Mouse (Mus musculus): ENCODE data around the gene Lrp11. TPM values are rescaled to one million over a fixed set of nuclear protein-coding genes. Genes with fewer than 3 reads are reported as not detected.

Lrp11 gene
- polyA plus RNA-seq, 1 experiment from 2014 or later: 0.37 TPM

GRCm38 (mm10) chr10:7623861-7624518 lies 34.4 kb downstream of the Lrp11 start:
- Histone ChIP-seq H3K4me3 (replicated peaks) (no peak overlapping the region), H3K36me3 (replicated peaks) (peaks cover 12% of the 10 kb centered on the region), H3K27ac (replicated peaks) (no peak overlapping the region), H3K27me3 (no peaks in the 10 kb centered on the region), H3K4me1 (replicated peaks) (no peaks in the 10 kb centered on the region), H3K9me3 (replicated peaks) (no peaks in the 10 kb centered on the region), H3K4me2 (no peak overlapping the region), H3K9ac (no peak overlapping the region)
- 85% methylated on average over 3 of the region's 3 CpGs for WGBS (ENCODE audit: insufficient replicate concordance)
- no peak for ATAC-seq (ENCODE audit: insufficient read depth)

- no peak for ATAC-seq (ENCODE audit: insufficient read depth)
- no peak overlapping the region for H3K4me2 ChIP-seq
- no peaks in the 10 kb centered on the region for H3K4me1 ChIP-seq (replicated peaks)
- H3K9ac ChIP-seq: no peak overlapping the region
- no peak overlapping the region for H3K4me3 ChIP-seq (replicated peaks)
- no peak overlapping the region for H3K27ac ChIP-seq (replicated peaks)
- no peaks in the 10 kb centered on the region for H3K27me3 ChIP-seq
- WGBS (ENCODE audit: insufficient replicate concordance): 88% methylated on average over 4 of the region's 4 CpGs
- H3K9me3 ChIP-seq (replicated peaks): no peaks in the 10 kb centered on the region
- peaks cover 47% of the 10 kb centered on the region for H3K36me3 ChIP-seq (replicated peaks)
Measured at GRCm38 (mm10) chr10:7629092-7629491, 39.5 kb downstream of the Lrp11 start.

GRCm38 (mm10) chr10:7630286-7630685 lies 40.7 kb downstream of the Lrp11 start:
- WGBS (ENCODE audit: insufficient replicate concordance): 85% methylated on average over 5 of the region's 5 CpGs
- Histone ChIP-seq H3K9ac (no peak overlapping the region), H3K4me3 (replicated peaks) (no peak overlapping the region), H3K27ac (replicated peaks) (no peak overlapping the region), H3K4me1 (replicated peaks) (no peaks in the 10 kb centered on the region), H3K4me2 (no peak overlapping the region), H3K9me3 (replicated peaks) (no peaks in the 10 kb centered on the region), H3K36me3 (replicated peaks) (peaks cover 47% of the 10 kb centered on the region), H3K27me3 (no peaks in the 10 kb centered on the region)
- ATAC-seq (ENCODE audit: insufficient read depth): no peak

- no peak for ATAC-seq (ENCODE audit: insufficient read depth)
- Histone ChIP-seq H3K27me3 (no peaks in the 10 kb centered on the region), H3K4me1 (replicated peaks) (no peaks in the 10 kb centered on the region), H3K9ac (no peak overlapping the region), H3K4me3 (replicated peaks) (no peak overlapping the region), H3K4me2 (no peak overlapping the region), H3K36me3 (replicated peaks) (peaks cover 47% of the 10 kb centered on the region), H3K27ac (replicated peaks) (no peak overlapping the region), H3K9me3 (replicated peaks) (no peaks in the 10 kb centered on the region)
- 77% methylated on average over 16 of the region's 16 CpGs for WGBS (ENCODE audit: insufficient replicate concordance)
Measured at GRCm38 (mm10) chr10:7630951-7631720, 41.5 kb downstream of the Lrp11 start.

- H3K27ac ChIP-seq (replicated peaks): no peak overlapping the region
- H3K4me1 ChIP-seq (replicated peaks): no peaks in the 10 kb centered on the region
- H3K9ac ChIP-seq: no peak overlapping the region
- H3K36me3 ChIP-seq (replicated peaks): peaks cover 80% of the 10 kb centered on the region
- 95% methylated on average over 12 of the region's 12 CpGs for WGBS (ENCODE audit: insufficient replicate concordance)
- ATAC-seq (ENCODE audit: insufficient read depth): no peak
- no peak overlapping the region for H3K4me3 ChIP-seq (replicated peaks)
- no peaks in the 10 kb centered on the region for H3K27me3 ChIP-seq
- no peaks in the 10 kb centered on the region for H3K9me3 ChIP-seq (replicated peaks)
- H3K4me2 ChIP-seq: no peak overlapping the region
Measured at GRCm38 (mm10) chr10:7640366-7640765, 50.8 kb downstream of the Lrp11 start.

- no peak overlapping the region for H3K4me2 ChIP-seq
- H3K27me3 ChIP-seq: no peaks in the 10 kb centered on the region
- no peaks in the 10 kb centered on the region for H3K9me3 ChIP-seq (replicated peaks)
- no peaks in the 10 kb centered on the region for H3K4me1 ChIP-seq (replicated peaks)
- no peak overlapping the region for H3K4me3 ChIP-seq (replicated peaks)
- no peak for ATAC-seq (ENCODE audit: insufficient read depth)
- no peak overlapping the region for H3K27ac ChIP-seq (replicated peaks)
- WGBS (ENCODE audit: insufficient replicate concordance): 78% methylated on average over 2 of the region's 2 CpGs
- H3K36me3 ChIP-seq (replicated peaks): peaks cover 75% of the 10 kb centered on the region
- H3K9ac ChIP-seq: no peak overlapping the region
Measured at GRCm38 (mm10) chr10:7645911-7646310, 56.3 kb downstream of the Lrp11 start.

GRCm38 (mm10) chr10:7649059-7649458 lies 59.5 kb downstream of the Lrp11 start:
- Histone ChIP-seq H3K27ac (replicated peaks) (no peak overlapping the region), H3K4me3 (replicated peaks) (no peak overlapping the region), H3K9me3 (replicated peaks) (no peaks in the 10 kb centered on the region), H3K4me2 (no peak overlapping the region), H3K9ac (no peak overlapping the region), H3K36me3 (replicated peaks) (peaks cover 49% of the 10 kb centered on the region), H3K4me1 (replicated peaks) (no peaks in the 10 kb centered on the region; the same call in 1 of the 2 replicates), H3K27me3 (no peaks in the 10 kb centered on the region)
- no peak for ATAC-seq (ENCODE audit: insufficient read depth)
- 86% methylated on average over 4 of the region's 4 CpGs for WGBS (ENCODE audit: insufficient replicate concordance)

- Histone ChIP-seq H3K27ac (replicated peaks) (no peak overlapping the region), H3K4me3 (replicated peaks) (no peak overlapping the region), H3K27me3 (no peaks in the 10 kb centered on the region), H3K9ac (no peak overlapping the region), H3K4me1 (replicated peaks) (no peaks in the 10 kb centered on the region; the same call in none of the 2 replicates), H3K9me3 (replicated peaks) (no peaks in the 10 kb centered on the region), H3K36me3 (replicated peaks) (peaks cover 45% of the 10 kb centered on the region), H3K4me2 (no peak overlapping the region)
- WGBS (ENCODE audit: insufficient replicate concordance): 95% methylated on average over 2 of the region's 2 CpGs
- ATAC-seq (ENCODE audit: insufficient read depth): no peak
Measured at GRCm38 (mm10) chr10:7651057-7651456, 61.5 kb downstream of the Lrp11 start.

GRCm38 (mm10) chr10:7662471-7663141 lies 73.0 kb downstream of the Lrp11 start:
- Histone ChIP-seq H3K27ac (replicated peaks) (peak overlapping the region; percentile 98), H3K9ac (peak overlapping the region; percentile 90)
- WGBS (ENCODE audit: insufficient replicate concordance): under 1% methylated on average over 44 of the region's 44 CpGs

GRCm38 (mm10) chr10:7663159-7664026 lies 73.8 kb downstream of the Lrp11 start:
- whole genome bisulfite sequencing (ENCODE audit: insufficient replicate concordance): under 1% methylated on average over 64 of the region's 64 CpGs

More at GRCm38 (mm10) chr10:7662471-7663141, 73.0 kb downstream of the Lrp11 start:
- Histone ChIP-seq H3K4me3 (replicated peaks) (peak overlapping the region; percentile 99), H3K9me3 (replicated peaks) (no peaks in the 10 kb centered on the region), H3K4me1 (replicated peaks) (peaks cover 38% of the 10 kb centered on the region), H3K27me3 (no peaks in the 10 kb centered on the region), H3K4me2 (peak overlapping the region; percentile 88), H3K36me3 (replicated peaks) (peaks cover 8% of the 10 kb centered on the region; the same call in 1 of the 2 replicates)
- ATAC-seq (ENCODE audit: insufficient read depth): peak; percentile 74

More at GRCm38 (mm10) chr10:7663159-7664026, 73.8 kb downstream of the Lrp11 start:
- no peaks in the 10 kb centered on the region for H3K9me3 ChIP-seq (replicated peaks)
- H3K4me3 ChIP-seq (replicated peaks): peak overlapping the region; percentile 99
- peaks cover 5% of the 10 kb centered on the region; the same call in 1 of the 2 replicates for H3K36me3 ChIP-seq (replicated peaks)
- peak overlapping the region; percentile 88 for H3K4me2 ChIP-seq
- peak; percentile 89 for ATAC-seq (ENCODE audit: insufficient read depth)
- no peaks in the 10 kb centered on the region for H3K27me3 ChIP-seq
- peak overlapping the region; percentile 98 for H3K27ac ChIP-seq (replicated peaks)
- peaks cover 42% of the 10 kb centered on the region for H3K4me1 ChIP-seq (replicated peaks)
- H3K9ac ChIP-seq: peak overlapping the region; percentile 90

Measured in liver, embryonic 15.5 days (tissue).